Mouse (Mus musculus): ENCODE measurements at regions not wholly inside any gene's neighbourhood (a gene's known extent, or its start where the extent isn't known, plus 50 kb on each side); places are given as distances from the start of the nearest gene placed in this dataset.
"Not testable (repeated sequence)": the region's sequence is repeated elsewhere in the genome, so short reads cannot be mapped to it uniquely, and the experiment has no call there.

GRCm38 (mm10) chr14:53541640-53542039 is 712.3 kb downstream of the Dad1 start:
- not testable (repeated sequence) for H3K4me2 ChIP-seq (ENCODE audit: low read depth, low read length); H3K4me3 ChIP-seq (ENCODE audit: low read depth, low read length); H3K9ac ChIP-seq (replicated peaks; ENCODE audit: low read depth, low read length); ATAC-seq (ENCODE audit: insufficient read depth, low read depth); H3K27ac ChIP-seq (ENCODE audit: low read depth); DNase-seq (ENCODE audit: low spot score); H3K4me1 ChIP-seq (ENCODE audit: control insufficient read depth, insufficient read depth); H3K36me3 ChIP-seq (replicated peaks; ENCODE audit: control insufficient read depth, insufficient read depth, low read length); H3K27me3 ChIP-seq (ENCODE audit: control insufficient read depth, insufficient read depth, low read length); H3K9me3 ChIP-seq (replicated peaks; ENCODE audit: control insufficient read depth, low read length)
- 43% methylated on average over 2 of the region's 2 CpGs for WGBS
- TF ChIP-seq CTCF (IDR thresholded peaks at IDR 0.05; ENCODE audit: low read depth) = peak; percentile 49

- not testable (repeated sequence) for H3K4me2 ChIP-seq (ENCODE audit: low read depth, low read length); H3K27ac ChIP-seq (ENCODE audit: low read depth); H3K9ac ChIP-seq (replicated peaks; ENCODE audit: low read depth, low read length); DNase-seq (ENCODE audit: low spot score); ATAC-seq (ENCODE audit: insufficient read depth, low read depth); H3K4me3 ChIP-seq (ENCODE audit: low read depth, low read length); H3K36me3 ChIP-seq (replicated peaks; ENCODE audit: control insufficient read depth, insufficient read depth, low read length); H3K9me3 ChIP-seq (replicated peaks; ENCODE audit: control insufficient read depth, low read length); H3K4me1 ChIP-seq (ENCODE audit: control insufficient read depth, insufficient read depth); H3K27me3 ChIP-seq (ENCODE audit: control insufficient read depth, insufficient read depth, low read length)
- WGBS = 51% methylated on average over 7 of the region's 7 CpGs
- peak; percentile 3; the same call in 1 of the 2 replicates for TF ChIP-seq CTCF (IDR thresholded peaks at IDR 0.05; ENCODE audit: low read depth)
Measured at GRCm38 (mm10) chr14:53537895-53538294, 716.0 kb downstream of the Dad1 start.

DNA sequence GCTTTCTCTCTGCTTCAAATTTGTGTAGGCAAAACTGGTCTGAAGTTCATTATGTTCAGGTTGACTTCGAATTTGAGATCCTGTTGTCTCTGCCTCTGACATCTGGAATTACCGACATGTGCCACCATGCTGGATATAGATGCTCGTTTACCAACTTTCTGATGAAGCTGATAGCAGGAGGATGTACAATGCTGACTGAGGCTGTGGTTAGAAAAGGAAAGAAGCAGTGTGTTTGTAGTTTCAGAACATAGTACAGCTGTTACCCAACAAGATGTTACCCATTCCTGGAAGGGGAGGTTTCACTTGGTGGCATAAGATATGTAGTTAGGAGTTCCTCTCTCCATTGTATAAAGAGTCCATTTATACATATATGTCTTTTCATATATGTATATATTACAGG is 730.5 kb downstream of the Dad1 start:
- no CpG with 5 or more reads among the region's 3 CpGs for WGBS

DNA sequence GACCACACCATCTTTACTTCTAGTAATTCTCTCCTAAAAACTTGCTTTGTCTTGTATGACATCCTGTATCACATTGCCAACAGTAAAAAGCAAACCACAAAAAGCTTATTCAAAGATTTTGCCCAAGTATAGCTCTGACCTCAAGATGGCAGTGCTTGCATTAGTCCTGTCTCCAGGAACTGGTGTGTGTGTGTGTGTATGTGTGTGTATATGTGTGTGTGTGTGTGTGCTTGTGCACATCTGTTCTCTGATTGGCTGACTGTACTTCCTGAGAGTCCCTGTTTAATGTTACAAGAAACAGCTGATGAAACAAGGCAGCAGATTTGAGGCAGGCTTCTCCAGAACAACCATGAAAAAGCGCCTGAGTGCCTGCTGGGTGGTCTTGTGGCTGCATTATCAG is 735.0 kb downstream of the Dad1 start:
- H3K9me3 ChIP-seq (replicated peaks; ENCODE audit: control insufficient read depth, low read length); H3K4me2 ChIP-seq (ENCODE audit: low read depth, low read length); H3K4me3 ChIP-seq (ENCODE audit: low read depth, low read length); H3K36me3 ChIP-seq (replicated peaks; ENCODE audit: control insufficient read depth, insufficient read depth, low read length); H3K9ac ChIP-seq (replicated peaks; ENCODE audit: low read depth, low read length); H3K27me3 ChIP-seq (ENCODE audit: control insufficient read depth, insufficient read depth, low read length); ATAC-seq (ENCODE audit: insufficient read depth, low read depth); DNase-seq (ENCODE audit: low spot score); H3K4me1 ChIP-seq (ENCODE audit: control insufficient read depth, insufficient read depth); H3K27ac ChIP-seq (ENCODE audit: low read depth): not testable (repeated sequence)
- no CpG with 5 or more reads among the region's 1 CpGs for WGBS

More for the DNA sequence above, 730.5 kb downstream of the Dad1 start:
- not testable (repeated sequence) for H3K27me3 ChIP-seq (ENCODE audit: control insufficient read depth, insufficient read depth, low read length); ATAC-seq (ENCODE audit: insufficient read depth, low read depth); H3K4me1 ChIP-seq (ENCODE audit: control insufficient read depth, insufficient read depth); H3K9ac ChIP-seq (replicated peaks; ENCODE audit: low read depth, low read length); DNase-seq (ENCODE audit: low spot score); H3K9me3 ChIP-seq (replicated peaks; ENCODE audit: control insufficient read depth, low read length); H3K27ac ChIP-seq (ENCODE audit: low read depth); H3K36me3 ChIP-seq (replicated peaks; ENCODE audit: control insufficient read depth, insufficient read depth, low read length); H3K4me2 ChIP-seq (ENCODE audit: low read depth, low read length); H3K4me3 ChIP-seq (ENCODE audit: low read depth, low read length)

DNA sequence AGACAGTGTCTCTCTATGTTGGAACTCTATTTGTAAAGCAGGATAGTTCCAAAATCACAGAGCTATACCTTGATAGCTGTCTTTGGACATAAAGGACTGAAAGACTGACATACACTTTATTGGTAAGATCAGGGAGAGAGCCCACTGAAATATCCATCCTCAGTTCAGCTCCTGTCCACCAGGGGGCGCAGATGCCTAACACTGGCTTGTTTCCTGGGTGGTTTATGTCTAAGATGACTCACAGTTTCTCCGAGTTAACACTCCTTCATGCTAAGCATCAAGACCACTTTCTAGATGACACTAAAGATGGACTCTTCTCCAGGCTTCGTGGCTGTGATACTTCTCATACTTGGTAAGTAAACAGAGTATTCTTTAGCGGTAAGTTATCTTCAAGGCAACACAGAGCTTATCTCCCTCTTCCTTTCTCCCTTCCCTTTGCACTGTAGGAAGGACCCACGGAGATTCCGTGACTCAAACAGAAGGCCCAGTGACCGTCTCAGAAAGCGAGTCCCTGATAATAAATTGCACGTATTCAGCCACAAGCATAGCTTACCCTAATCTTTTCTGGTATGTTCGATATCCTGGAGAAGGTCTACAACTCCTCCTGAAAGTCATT is 737.2 kb downstream of the Dad1 start:
- not testable (repeated sequence) for H3K4me3 ChIP-seq (ENCODE audit: low read depth, low read length); ATAC-seq (ENCODE audit: insufficient read depth, low read depth); H3K4me1 ChIP-seq (ENCODE audit: control insufficient read depth, insufficient read depth); H3K4me2 ChIP-seq (ENCODE audit: low read depth, low read length); DNase-seq (ENCODE audit: low spot score); H3K36me3 ChIP-seq (replicated peaks; ENCODE audit: control insufficient read depth, insufficient read depth, low read length); H3K27ac ChIP-seq (ENCODE audit: low read depth); H3K9me3 ChIP-seq (replicated peaks; ENCODE audit: control insufficient read depth, low read length); H3K27me3 ChIP-seq (ENCODE audit: control insufficient read depth, insufficient read depth, low read length); H3K9ac ChIP-seq (replicated peaks; ENCODE audit: low read depth, low read length)
- WGBS = no CpG with 5 or more reads among the region's 10 CpGs

DNA sequence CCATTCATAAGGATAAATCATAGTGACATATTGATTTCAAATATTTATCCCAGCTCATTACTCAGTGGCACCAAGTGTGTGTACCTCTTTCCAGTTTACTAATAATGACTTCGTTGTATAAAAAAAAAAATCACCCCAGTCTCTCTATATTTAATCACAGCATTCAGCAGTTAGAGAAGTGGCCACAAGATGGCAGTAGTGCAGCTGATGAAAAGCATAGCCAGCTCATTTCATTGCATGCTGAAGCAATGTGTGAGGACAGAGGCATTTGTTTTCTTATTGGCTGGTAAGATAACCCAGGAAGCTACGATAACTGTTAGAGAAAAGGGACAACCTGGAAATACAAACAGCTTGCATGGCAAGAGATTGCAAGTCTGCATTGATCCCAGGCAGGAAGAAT is 748.5 kb downstream of the Dad1 start:
- not testable (repeated sequence) for H3K27me3 ChIP-seq (ENCODE audit: control insufficient read depth, insufficient read depth, low read length); H3K4me3 ChIP-seq (ENCODE audit: low read depth, low read length); H3K9me3 ChIP-seq (replicated peaks; ENCODE audit: control insufficient read depth, low read length); H3K9ac ChIP-seq (replicated peaks; ENCODE audit: low read depth, low read length); H3K4me2 ChIP-seq (ENCODE audit: low read depth, low read length); H3K27ac ChIP-seq (ENCODE audit: low read depth); ATAC-seq (ENCODE audit: insufficient read depth, low read depth); H3K36me3 ChIP-seq (replicated peaks; ENCODE audit: control insufficient read depth, insufficient read depth, low read length); H3K4me1 ChIP-seq (ENCODE audit: control insufficient read depth, insufficient read depth)
- peak; percentile 9 for DNase-seq (ENCODE audit: low spot score)
- WGBS = 38% methylated on average over 1 of the region's 2 CpGs
- TF ChIP-seq CTCF (IDR thresholded peaks at IDR 0.05; ENCODE audit: low read depth) = peak; percentile 49

GRCm38 (mm10) chr14:53488383-53488782 is 765.5 kb downstream of the Dad1 start:
- H3K4me2 ChIP-seq (ENCODE audit: low read depth, low read length); H3K27me3 ChIP-seq (ENCODE audit: control insufficient read depth, insufficient read depth, low read length); H3K9me3 ChIP-seq (replicated peaks; ENCODE audit: control insufficient read depth, low read length); H3K27ac ChIP-seq (ENCODE audit: low read depth); H3K9ac ChIP-seq (replicated peaks; ENCODE audit: low read depth, low read length); H3K4me1 ChIP-seq (ENCODE audit: control insufficient read depth, insufficient read depth); ATAC-seq (ENCODE audit: insufficient read depth, low read depth); H3K4me3 ChIP-seq (ENCODE audit: low read depth, low read length); H3K36me3 ChIP-seq (replicated peaks; ENCODE audit: control insufficient read depth, insufficient read depth, low read length); DNase-seq (ENCODE audit: low spot score): not testable (repeated sequence)
- WGBS = 93% methylated on average over 5 of the region's 9 CpGs

DNA sequence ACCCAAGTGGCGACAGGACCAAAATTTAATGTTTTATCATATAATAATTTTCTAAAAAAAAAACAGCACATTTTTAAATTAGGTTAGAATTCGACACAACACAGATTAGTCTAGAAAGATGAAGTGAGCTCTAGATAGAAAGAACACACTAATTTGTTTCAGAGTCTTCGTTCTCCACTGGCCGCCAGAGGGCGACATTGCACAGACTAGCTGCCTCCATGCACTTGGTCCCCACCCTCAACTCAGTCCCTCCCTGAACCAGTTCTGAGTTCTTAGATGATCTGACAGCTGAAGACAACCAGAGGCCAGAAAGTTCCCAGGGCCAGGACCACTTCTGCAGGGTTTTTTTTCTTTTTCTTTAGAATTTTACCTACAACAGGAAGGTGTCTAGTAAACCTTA is 766.3 kb downstream of the Dad1 start:
- DNase-seq (ENCODE audit: low spot score); H3K9ac ChIP-seq (replicated peaks; ENCODE audit: low read depth, low read length); H3K4me3 ChIP-seq (ENCODE audit: low read depth, low read length); H3K36me3 ChIP-seq (replicated peaks; ENCODE audit: control insufficient read depth, insufficient read depth, low read length); ATAC-seq (ENCODE audit: insufficient read depth, low read depth); H3K27me3 ChIP-seq (ENCODE audit: control insufficient read depth, insufficient read depth, low read length); H3K4me2 ChIP-seq (ENCODE audit: low read depth, low read length); H3K9me3 ChIP-seq (replicated peaks; ENCODE audit: control insufficient read depth, low read length); H3K4me1 ChIP-seq (ENCODE audit: control insufficient read depth, insufficient read depth); H3K27ac ChIP-seq (ENCODE audit: low read depth): not testable (repeated sequence)
- WGBS = 17% methylated on average over 5 of the region's 5 CpGs

- H3K36me3 ChIP-seq (replicated peaks; ENCODE audit: control insufficient read depth, insufficient read depth, low read length); H3K4me2 ChIP-seq (ENCODE audit: low read depth, low read length); H3K4me1 ChIP-seq (ENCODE audit: control insufficient read depth, insufficient read depth); ATAC-seq (ENCODE audit: insufficient read depth, low read depth); H3K27ac ChIP-seq (ENCODE audit: low read depth); H3K9me3 ChIP-seq (replicated peaks; ENCODE audit: control insufficient read depth, low read length); H3K9ac ChIP-seq (replicated peaks; ENCODE audit: low read depth, low read length); H3K4me3 ChIP-seq (ENCODE audit: low read depth, low read length); H3K27me3 ChIP-seq (ENCODE audit: control insufficient read depth, insufficient read depth, low read length); DNase-seq (ENCODE audit: low spot score): not testable (repeated sequence)
- WGBS = 85% methylated on average over 7 of the region's 7 CpGs
Measured at GRCm38 (mm10) chr14:53474170-53474569, 779.7 kb downstream of the Dad1 start.

Measured in heart, postnatal 0 days (tissue).